ENCODE assay signal across 8 mouse cellular contexts in the genomic region with DNA sequence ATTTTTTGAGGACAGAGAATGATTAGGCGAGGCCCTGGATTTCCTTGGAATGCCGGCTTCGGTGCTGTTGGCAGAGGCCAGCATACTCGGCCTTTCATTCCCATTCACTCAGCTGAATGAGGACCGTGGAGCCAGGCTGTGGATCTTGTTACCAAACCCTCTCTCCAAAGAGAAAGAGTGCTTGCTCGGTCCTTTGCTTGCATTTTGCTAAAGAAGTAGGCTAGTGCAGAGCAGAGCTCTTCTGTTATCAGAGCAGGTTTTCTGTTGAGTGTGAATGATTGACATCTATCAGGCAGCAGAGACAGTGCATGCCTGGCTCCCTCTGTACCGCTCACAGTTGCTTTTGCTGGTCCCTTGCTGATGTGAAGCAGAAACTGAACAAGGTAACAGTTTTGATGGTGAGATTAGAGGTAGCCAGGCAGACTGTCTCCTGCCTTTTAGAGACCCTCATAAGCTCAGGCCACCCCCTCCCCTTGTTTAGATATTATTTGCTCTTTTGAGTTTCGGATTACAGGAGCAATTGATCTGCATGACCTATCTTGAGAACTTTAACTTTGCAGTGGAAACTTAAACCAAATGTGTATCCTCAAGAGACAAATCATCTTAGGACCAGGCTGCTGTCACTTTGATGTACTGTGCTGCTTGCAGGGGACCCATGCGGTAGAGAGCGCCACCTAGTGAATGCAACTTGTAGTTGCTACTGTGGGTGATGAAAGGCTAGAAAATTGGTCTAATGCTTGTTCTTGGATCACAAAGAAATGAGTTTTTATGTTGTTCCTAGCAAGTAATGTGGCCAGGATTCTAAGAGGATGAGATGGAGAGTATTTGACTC. TPM values are rescaled to one million over a fixed set of nuclear protein-coding genes. Genes with fewer than 3 reads are reported as not detected.
DNase-seq lines count a peak whose midpoint lies in the region; ATAC-seq and TF ChIP-seq lines count a peak whose summit lies in the region.

No protein-coding gene starts in this region.

- ATAC-seq in forebrain, embryonic 15.5 days (replicated peaks), result peak; percentile 67
- no peak for ATAC-seq in liver, embryonic 14.5 days (ENCODE audit: insufficient read depth)

- no peak overlapping the region for H3K9ac ChIP-seq in forebrain, embryonic 15.5 days (replicated peaks)
- no peak overlapping the region for H3K9ac ChIP-seq in liver, embryonic 14.5 days (replicated peaks)

- peak; percentile 34 for DNase-seq in adrenal gland, adult 2 months
- DNase-seq in adrenal gland, adult 18-20 months (ENCODE audit: low spot score in 2 of 2), result no peak
- peak; percentile 6 to 14 for DNase-seq in CD8-positive naive resting alpha-beta T cell, adult 2 months (ENCODE audit: low read depth in 2 of 2, low spot score in 2 of 2)
- DNase-seq in c-Kit-positive CD71-positive TER-119-negative erythroid progenitor cells, embryonic 14.5 days (ENCODE audit: low read depth), result peak; percentile 27
- peak; percentile 45 for DNase-seq in kidney, adult 18-20 months
- DNase-seq in liver, embryonic 14.5 days (ENCODE audit: low read depth in 3 of 3, low spot score in 3 of 3), result peak; percentile 6 to 20 (median 7)
- DNase-seq in retina, postnatal 1 day, result peak; percentile 80

- no peaks in the 10 kb centered on the region for H3K27me3 ChIP-seq in forebrain, embryonic 15.5 days
- no peaks in the 10 kb centered on the region for H3K27me3 ChIP-seq in liver, embryonic 14.5 days (ENCODE audit: control insufficient read depth, insufficient read depth, low read length)

- H3K4me1 ChIP-seq in forebrain, embryonic 15.5 days, result peaks cover 22% of the 10 kb centered on the region
- H3K4me1 ChIP-seq in liver, embryonic 14.5 days (replicated peaks; ENCODE audit: control insufficient read depth in 2 of 2, insufficient read depth in 2 of 2, low read length in 1 of 2), result no peaks in the 10 kb centered on the region

- 11% methylated on average over 10 of the region's 10 CpGs for WGBS in forebrain, embryonic 15.5 days
- 46% methylated on average over 10 of the region's 10 CpGs for WGBS in liver, embryonic 14.5 days (ENCODE audit: insufficient replicate concordance)

- no peak overlapping the region for H3K4me3 ChIP-seq in forebrain, embryonic 15.5 days
- no peak overlapping the region for H3K4me3 ChIP-seq in liver, embryonic 14.5 days (ENCODE audit: insufficient read depth in 1 of 2, low read depth in 2 of 2, low read length in 2 of 2)

- H3K9me3 ChIP-seq in forebrain, embryonic 15.5 days, result no peaks in the 10 kb centered on the region
- H3K9me3 ChIP-seq in liver, embryonic 14.5 days (ENCODE audit: control insufficient read depth, low read length), result no peaks in the 10 kb centered on the region

- TF ChIP-seq EP300 in liver, embryonic 14.5 days (IDR thresholded peaks at IDR 0.05; ENCODE audit: low read depth), result no peak

- peak; percentile 85 for TF ChIP-seq CTCF in liver, embryonic 14.5 days (IDR thresholded peaks at IDR 0.05; ENCODE audit: low read depth)

- 0 out of 2 replicates have a peak overlapping the region, but pooled peaks have one; percentile 6 for H3K27ac ChIP-seq in forebrain, embryonic 15.5 days (replicated peaks)
- H3K27ac ChIP-seq in liver, embryonic 14.5 days, result no peak overlapping the region

- H3K36me3 ChIP-seq in forebrain, embryonic 15.5 days, result no peaks in the 10 kb centered on the region
- H3K36me3 ChIP-seq in liver, embryonic 14.5 days (replicated peaks; ENCODE audit: control insufficient read depth, insufficient read depth, low read depth), result no peaks in the 10 kb centered on the region

- H3K4me2 ChIP-seq in forebrain, embryonic 15.5 days (replicated peaks), result no peak overlapping the region
- H3K4me2 ChIP-seq in liver, embryonic 14.5 days (ENCODE audit: low read depth), result no peak overlapping the region

RNA-seq across cellular contexts. Expression of a gene that starts 47.2 kb away (rescaled TPM):
- total RNA-seq in adrenal gland, adult 2 months (2021), result 10 to 100 TPM; 31.9 to 37.1 TPM
- 12.9 and 14.6 TPM in 2 replicates for polyA plus RNA-seq in adrenal gland, adult 2 months (2012; rRNA removed)
- total RNA-seq in adrenal gland, adult 18-20 months (2021), result 10 to 100 TPM; 34.7 to 42.5 TPM
- 36.6 and 37.2 TPM in 2 replicates for polyA plus RNA-seq in forebrain, embryonic 15.5 days (2015; fragmentation: Nextera tagmentation; extraction: Ambion mirVana)
- polyA plus RNA-seq in liver, embryonic 14.5 days (2012; rRNA removed), result 6.4 and 8.0 TPM in 2 replicates
- 12.6 and 14.7 TPM in 2 replicates for polyA plus RNA-seq in liver, embryonic 14.5 days (2014; fragmentation: Nextera tagmentation; extraction: Ambion mirVana)

Comparison
In these comparisons a context has a peak if more than half of its experiments do, and no peak if none do; other contexts are left out.
1. DNase-seq: peak in adrenal gland, adult 2 months (single experiment), CD8-positive naive resting alpha-beta T cell, adult 2 months (2 of 2), c-Kit-positive CD71-positive TER-119-negative erythroid progenitor cells, embryonic 14.5 days (single experiment), kidney, adult 18-20 months (single experiment), liver, embryonic 14.5 days (3 of 3) and retina, postnatal 1 day (single experiment); none in adrenal gland, adult 18-20 months (0 of 2).